Mouse (Mus musculus): ENCODE data around the gene 1700037C18Rik. TPM values are rescaled to one million over a fixed set of nuclear protein-coding genes. Genes with fewer than 3 reads are reported as not detected.

1700037C18Rik gene
- 5.9 and 6.4 TPM in 2 replicates for polyA plus RNA-seq (2015; fragmentation: Nextera tagmentation; extraction: Ambion mirVana)

DNA sequence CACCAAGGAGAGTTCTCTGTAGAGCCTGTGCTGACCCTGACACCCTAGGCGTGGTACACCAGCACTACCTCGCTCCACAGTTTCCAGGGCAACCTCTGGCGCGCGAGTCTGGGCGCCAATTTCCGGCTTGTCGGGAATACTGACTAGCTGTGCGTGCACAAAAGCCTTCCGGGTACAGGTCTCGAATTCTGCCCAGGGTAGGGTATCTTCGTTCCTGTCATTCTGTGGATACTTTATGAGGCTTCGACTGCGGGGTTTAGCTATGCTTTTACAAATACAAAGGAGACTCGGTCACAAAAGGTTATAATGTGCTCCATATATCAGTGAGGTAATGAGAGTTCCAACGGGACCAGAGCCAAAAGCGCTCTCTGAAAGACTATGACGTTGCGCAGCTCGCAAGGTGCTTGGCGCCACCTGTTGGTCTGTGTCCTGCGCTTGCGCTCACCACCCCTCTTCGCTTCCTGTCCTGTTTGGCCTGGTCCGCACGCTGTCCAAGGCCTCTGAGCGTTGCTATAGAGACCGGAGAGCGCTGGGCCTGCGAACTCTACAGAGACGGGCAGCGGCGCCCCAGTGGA lies at the start of gene 1700037C18Rik, which contains the start of gene Cluap1:
Gene 1700037C18Rik (minus strand): TSS at position 153 of the 575 bp plus-strand sequence.
Gene Cluap1 (plus strand): TSS at position 265 of the 575 bp plus-strand sequence.

DNA sequence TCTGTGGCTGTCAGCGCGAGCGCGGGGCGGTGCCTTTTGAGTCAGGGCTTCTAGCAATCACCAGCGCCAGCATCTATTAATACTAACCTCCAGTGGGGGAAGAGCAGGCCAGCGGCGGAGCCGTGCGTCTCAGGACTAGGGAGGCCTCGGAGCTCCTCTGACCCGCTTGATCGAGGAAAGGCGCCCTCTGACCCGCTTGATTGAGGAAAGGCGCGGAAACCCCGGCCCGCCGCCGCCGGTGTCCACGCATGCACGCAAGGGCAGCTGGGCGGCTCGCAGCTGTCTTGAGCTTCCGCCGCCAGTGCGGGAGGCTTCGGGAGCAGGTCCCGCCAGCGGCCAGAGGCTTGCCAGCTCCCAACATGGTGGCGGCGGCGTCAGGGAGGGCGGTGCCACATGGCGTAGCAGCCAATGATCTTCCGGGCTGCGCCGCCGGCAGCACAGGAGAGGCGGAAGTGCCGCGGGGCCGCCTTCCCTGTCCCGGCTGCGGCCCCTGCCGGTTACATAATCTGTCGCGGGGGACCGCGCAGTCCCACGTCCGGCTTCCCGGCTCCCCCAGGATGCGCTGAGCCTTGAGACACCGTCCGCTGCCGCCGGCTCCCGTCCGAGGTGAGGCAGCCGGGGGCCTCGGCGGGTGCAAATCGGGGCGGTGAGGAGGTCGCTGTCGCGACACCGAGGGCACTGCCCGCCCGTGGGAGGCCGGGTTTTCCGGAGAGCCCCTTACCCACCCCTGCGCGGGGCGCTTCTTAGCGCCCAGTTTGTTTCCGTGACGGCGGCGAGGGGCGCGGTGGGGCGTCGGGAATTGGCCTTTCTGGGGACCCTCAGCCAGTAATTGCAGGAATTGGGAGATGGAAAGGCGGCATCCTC lies 24.1 kb downstream of the 1700037C18Rik start, which contains the start of the genes Zfp597 and Gm20695:
Gene Zfp597 (minus strand): TSS at position 361 of the 864 bp plus-strand sequence.
Gene Gm20695 (plus strand): TSS at position 448 of the 864 bp plus-strand sequence.

DNA sequence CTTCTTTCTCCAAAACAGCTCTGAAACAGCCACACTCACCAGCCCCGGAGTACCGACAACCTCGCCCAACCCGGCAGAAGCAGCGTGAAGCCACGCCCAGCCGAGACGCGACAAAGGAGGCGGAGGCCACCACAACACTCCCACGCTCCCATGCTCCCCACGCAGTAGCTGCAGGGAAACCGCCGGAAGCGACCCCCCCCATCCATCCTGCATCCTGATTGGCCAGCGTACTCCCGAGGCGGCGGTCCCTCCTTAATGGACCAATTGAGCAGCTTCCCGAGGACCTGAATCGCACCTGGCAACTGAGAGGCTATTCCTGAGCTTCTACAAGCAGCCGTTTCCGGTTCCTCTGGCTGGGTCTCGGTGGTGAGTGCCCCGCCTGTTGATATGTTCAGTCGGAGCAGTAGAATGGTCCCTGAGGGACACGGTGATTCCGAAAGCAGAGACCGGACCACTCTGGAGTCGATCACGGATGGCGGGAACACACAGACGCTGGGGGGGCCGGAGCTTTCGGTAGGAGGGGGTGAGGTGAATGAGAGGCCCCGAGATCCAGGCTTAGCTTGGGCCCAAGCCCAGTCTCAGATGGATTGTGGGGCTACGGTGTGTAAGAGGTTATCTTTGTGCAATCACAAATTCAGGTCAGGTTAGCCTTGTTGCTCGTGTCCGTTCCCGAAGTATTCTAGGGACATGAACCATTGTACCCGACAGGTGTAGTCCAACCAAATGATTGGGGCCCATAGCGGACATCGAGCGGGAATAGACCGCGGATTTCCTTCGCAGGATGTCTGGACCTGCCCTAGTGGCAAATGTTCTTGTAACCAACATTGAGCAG lies 36.1 kb downstream of the 1700037C18Rik start, which contains the start of gene Naa60:
Gene Naa60 (plus strand): TSS at position 160 of the 832 bp plus-strand sequence.

DNA sequence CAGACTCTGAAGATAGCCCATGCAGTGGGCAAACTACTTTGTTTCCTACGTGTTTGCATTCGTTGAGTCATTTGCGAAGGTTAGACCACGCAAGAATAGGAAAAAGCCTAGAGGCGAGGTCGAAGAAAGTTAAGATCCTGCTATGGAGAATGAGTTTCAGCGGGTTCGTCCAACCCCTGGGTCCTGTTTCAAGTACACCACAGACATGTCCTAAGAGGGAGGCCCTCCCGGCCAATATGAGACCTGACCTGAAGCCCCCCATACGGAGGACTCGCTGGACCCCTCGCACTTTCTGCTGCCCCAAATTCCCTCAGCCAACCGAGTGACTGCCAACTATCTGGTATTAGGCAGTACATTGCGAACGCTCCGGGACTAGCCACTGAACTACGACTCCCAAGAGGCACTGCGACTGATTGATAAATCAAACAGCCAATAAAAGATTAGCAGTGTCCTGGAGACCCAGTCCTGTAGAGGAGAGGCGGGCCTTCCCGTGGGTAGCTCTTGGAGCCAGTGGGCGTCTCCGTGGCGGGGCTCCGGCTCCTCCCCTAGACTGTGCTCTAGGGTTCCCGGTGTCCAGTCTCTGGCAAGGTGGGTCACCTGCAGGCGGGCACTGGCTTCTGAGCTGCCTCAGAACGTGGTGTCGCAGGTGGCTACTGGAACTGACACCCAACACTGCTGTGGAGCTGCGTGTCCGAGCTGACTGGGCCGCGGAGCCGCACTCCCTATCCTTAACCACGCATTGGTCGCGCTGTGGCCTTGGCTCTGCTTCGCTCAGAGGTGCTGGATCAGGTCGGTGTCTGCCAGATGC lies 61.6 kb downstream of the 1700037C18Rik start, which contains the start of gene Zfp174:
Gene Zfp174 (plus strand): TSS at position 558 of the 808 bp plus-strand sequence.

Small RNA genes lying within 50 kb of the gene (microRNA-seq; reads per million reads assigned to microRNA genes)
- not detected for gene Gm23493

Other genes starting within 250 kb of the 1700037C18Rik start
- gene Mefv, start 190.6 kb downstream of the 1700037C18Rik start, polyA plus RNA-seq (2015; fragmentation: Nextera tagmentation; extraction: Ambion mirVana): 0.05 TPM in 1 of 2 replicates, not detected in the other
- gene Zfp263, start 164.6 kb downstream of the 1700037C18Rik start, polyA plus RNA-seq (2015; fragmentation: Nextera tagmentation; extraction: Ambion mirVana): 24.0 and 24.1 TPM in 2 replicates
- not detected in 2 replicates for gene Olfr15, start 77.8 kb downstream of the 1700037C18Rik start, polyA plus RNA-seq (2015; fragmentation: Nextera tagmentation; extraction: Ambion mirVana)
- gene Zfp174, start 61.4 kb downstream of the 1700037C18Rik start, polyA plus RNA-seq (2015; fragmentation: Nextera tagmentation; extraction: Ambion mirVana): 0.54 TPM in 2 replicates
- gene Naa60, start 36.3 kb downstream of the 1700037C18Rik start, polyA plus RNA-seq (2015; fragmentation: Nextera tagmentation; extraction: Ambion mirVana): 25.9 and 27.3 TPM in 2 replicates
- gene Zfp597, start 24.1 kb downstream of the 1700037C18Rik start, polyA plus RNA-seq (2015; fragmentation: Nextera tagmentation; extraction: Ambion mirVana): 2.5 and 3.3 TPM in 2 replicates
- 1.0 and 1.3 TPM in 2 replicates for gene Gm20695, start 24.0 kb downstream of the 1700037C18Rik start, polyA plus RNA-seq (2015; fragmentation: Nextera tagmentation; extraction: Ambion mirVana)
- gene Cluap1, start 112 bp upstream of the 1700037C18Rik start, polyA plus RNA-seq (2015; fragmentation: Nextera tagmentation; extraction: Ambion mirVana): 13.7 and 14.4 TPM in 2 replicates
- gene Nlrc3, start 67.9 kb upstream of the 1700037C18Rik start, polyA plus RNA-seq (2015; fragmentation: Nextera tagmentation; extraction: Ambion mirVana): 0.25 and 0.40 TPM in 2 replicates
- gene Slx4, start 95.1 kb upstream of the 1700037C18Rik start, polyA plus RNA-seq (2015; fragmentation: Nextera tagmentation; extraction: Ambion mirVana): 6.1 and 7.0 TPM in 2 replicates
- gene Dnase1, start 128.3 kb upstream of the 1700037C18Rik start, polyA plus RNA-seq (2015; fragmentation: Nextera tagmentation; extraction: Ambion mirVana): 0.95 and 1.9 TPM in 2 replicates
- gene Trap1, start 169.1 kb upstream of the 1700037C18Rik start, polyA plus RNA-seq (2015; fragmentation: Nextera tagmentation; extraction: Ambion mirVana): 48.8 and 53.2 TPM in 2 replicates